10 mouse cellular contexts compared by ENCODE assay signal in genomic region chr6:108448864-108449263, GRCm38 (mm10).
DNase-seq lines count a peak whose midpoint lies in the region; ATAC-seq lines count a peak whose summit lies in the region.
"Had no signal": no experiment of that assay in that cellular context is flagged by ENCODE, and none has a peak within 500 bp of the region (broad histone marks: within the 10 kb centered on the region; RNA-seq: fewer than 3 reads in every experiment).

No protein-coding gene starts in this region.

- no peak overlapping the region for H3K4me2 ChIP-seq in heart, embryonic 16.5 days (ENCODE audit: low read depth, low read length)
- H3K4me2 ChIP-seq in liver, embryonic 16.5 days (ENCODE audit: low read depth, low read length): no peak overlapping the region
- H3K4me2 ChIP-seq in liver, embryonic 12.5 days: no peak overlapping the region
- H3K4me2 ChIP-seq in lung, embryonic 16.5 days (ENCODE audit: low read depth, low read length): no peak overlapping the region

- no peaks in the 10 kb centered on the region for H3K9me3 ChIP-seq in heart, embryonic 16.5 days (replicated peaks; ENCODE audit: control insufficient read depth, low read length)
- no peaks in the 10 kb centered on the region for H3K9me3 ChIP-seq in liver, embryonic 16.5 days (replicated peaks; ENCODE audit: control insufficient read depth, low read length)
- no peaks in the 10 kb centered on the region for H3K9me3 ChIP-seq in liver, embryonic 12.5 days (replicated peaks)
- H3K9me3 ChIP-seq in lung, embryonic 16.5 days (ENCODE audit: control insufficient read depth, low read length): no peaks in the 10 kb centered on the region

- no peaks in the 10 kb centered on the region for H3K27me3 ChIP-seq in heart, embryonic 16.5 days (ENCODE audit: control insufficient read depth, insufficient read depth, low read length)
- H3K27me3 ChIP-seq in liver, embryonic 16.5 days (ENCODE audit: control insufficient read depth, insufficient read depth, low read depth, low read length): no peaks in the 10 kb centered on the region
- no peaks in the 10 kb centered on the region for H3K27me3 ChIP-seq in liver, embryonic 12.5 days (replicated peaks)
- no peaks in the 10 kb centered on the region for H3K27me3 ChIP-seq in lung, embryonic 16.5 days (ENCODE audit: control insufficient read depth, insufficient read depth, low read depth, low read length)

- peak overlapping the region; percentile 76 for H3K27ac ChIP-seq in heart, embryonic 16.5 days (ENCODE audit: low read length)
- peak overlapping the region; percentile 39 for H3K27ac ChIP-seq in liver, embryonic 16.5 days (ENCODE audit: low read length)
- H3K27ac ChIP-seq in liver, embryonic 12.5 days: no peak overlapping the region
- H3K27ac ChIP-seq in lung, embryonic 16.5 days (ENCODE audit: low read length): peak overlapping the region; percentile 58
- H3K27ac ChIP-seq: macrophage had no signal

- DNase-seq in heart, adult 18-20 months: no peak
- DNase-seq in urinary bladder, postnatal 4 days (ENCODE audit: low spot score in 2 of 2): no peak
- no peak for DNase-seq in cerebellum, adult 9-10 months
- DNase-seq: layer of hippocampus, postnatal 36 days had no signal

- ATAC-seq in heart, embryonic 16.5 days (replicated peaks; ENCODE audit: extremely low read depth, insufficient read depth, low FRiP score): no peak
- no peak for ATAC-seq in liver, embryonic 16.5 days (ENCODE audit: low read depth)
- ATAC-seq in liver, embryonic 12.5 days: no peak
- ATAC-seq in lung, embryonic 16.5 days (ENCODE audit: low read depth): peak; percentile 13; the same call in 1 of the 2 replicates
- ATAC-seq: midbrain, embryonic 16.5 days had no signal

- H3K4me3 ChIP-seq in heart, embryonic 16.5 days (ENCODE audit: low read length): no peak overlapping the region
- no peak overlapping the region for H3K4me3 ChIP-seq in liver, embryonic 16.5 days (ENCODE audit: low read depth, low read length)
- H3K4me3 ChIP-seq in liver, embryonic 12.5 days: no peak overlapping the region
- no peak overlapping the region for H3K4me3 ChIP-seq in lung, embryonic 16.5 days (ENCODE audit: low read length)

- H3K9ac ChIP-seq in heart, embryonic 16.5 days (ENCODE audit: low read length): no peak overlapping the region
- no peak overlapping the region for H3K9ac ChIP-seq in liver, embryonic 16.5 days (ENCODE audit: low read depth, low read length)
- H3K9ac ChIP-seq in liver, embryonic 12.5 days: no peak overlapping the region
- H3K9ac ChIP-seq in lung, embryonic 16.5 days (ENCODE audit: low read length): no peak overlapping the region

- H3K36me3 ChIP-seq in heart, embryonic 16.5 days (ENCODE audit: control insufficient read depth, insufficient read depth): 0 out of 2 replicates have a peak, but pooled peaks cover 3% of the 10 kb centered on the region
- H3K36me3 ChIP-seq in liver, embryonic 16.5 days (ENCODE audit: control insufficient read depth, insufficient read depth): no peaks in the 10 kb centered on the region
- 0 out of 2 replicates have a peak, but pooled peaks cover 5% of the 10 kb centered on the region for H3K36me3 ChIP-seq in liver, embryonic 12.5 days
- H3K36me3 ChIP-seq in lung, embryonic 16.5 days (ENCODE audit: control insufficient read depth, insufficient read depth, low read length): no peaks in the 10 kb centered on the region; the same call in 1 of the 2 replicates

- WGBS in heart, embryonic 16.5 days: 74% methylated on average over 2 of the region's 2 CpGs
- 72% methylated on average over 2 of the region's 2 CpGs for WGBS in liver, embryonic 16.5 days (ENCODE audit: insufficient replicate concordance)
- 63% methylated on average over 2 of the region's 2 CpGs for WGBS in liver, embryonic 12.5 days (ENCODE audit: insufficient replicate concordance)
- WGBS in lung, embryonic 16.5 days: 30% methylated on average over 2 of the region's 2 CpGs

- H3K4me1 ChIP-seq in heart, embryonic 16.5 days (ENCODE audit: control insufficient read depth, insufficient read depth, low read length): peaks cover 20% of the 10 kb centered on the region
- H3K4me1 ChIP-seq in liver, embryonic 16.5 days (ENCODE audit: control insufficient read depth, low read depth, low read length): peaks cover 7% of the 10 kb centered on the region
- 0 out of 2 replicates have a peak, but pooled peaks cover 11% of the 10 kb centered on the region for H3K4me1 ChIP-seq in liver, embryonic 12.5 days
- peaks cover 32% of the 10 kb centered on the region for H3K4me1 ChIP-seq in lung, embryonic 16.5 days (replicated peaks; ENCODE audit: control insufficient read depth, insufficient read depth, low read length)
